Mouse (Mus musculus) liver, embryonic 12.5 days (tissue): ENCODE measurements around the gene Gfral. TPM values are rescaled to one million over a fixed set of nuclear protein-coding genes. Genes with fewer than 3 reads are reported as not detected.

Source experiments
- ATAC-seq: fragments of 200-750 bp; cut with Nextera tagmentation; 2 replicates; pipeline ENCODE4 v1.8.0; 2017; ENCODE audit warnings: moderate number of reproducible peaks, mild to moderate bottlenecking, moderate library complexity
- H3K27ac ChIP-seq: fragments of 300-500 bp; sonication (generic); 2 replicates; pipeline ENCODE4 v1.5.1; 2016; ENCODE audit warnings: mild to moderate bottlenecking
- H3K27me3 ChIP-seq: fragments of 300-500 bp; sonication (generic); replicated peaks from 2 replicates; pipeline ENCODE4 v1.6.1; 2016; ENCODE audit warnings: mild to moderate bottlenecking, moderate library complexity
- H3K36me3 ChIP-seq: fragments of 300-500 bp; sonication (generic); 2 replicates; pipeline ENCODE4 v1.6.1; 2016; ENCODE audit warnings: mild to moderate bottlenecking, moderate library complexity
- H3K4me1 ChIP-seq: fragments of 300-500 bp; sonication (generic); 2 replicates; pipeline ENCODE4 v1.6.1; 2016
- H3K4me2 ChIP-seq: fragments of 300-500 bp; sonication (generic); 2 replicates; pipeline ENCODE4 v1.6.1; 2016; ENCODE audit warnings: mild to moderate bottlenecking, moderate library complexity
- H3K4me3 ChIP-seq: fragments of 300-500 bp; sonication (generic); 2 replicates; pipeline ENCODE4 v1.5.1; 2016; ENCODE audit warnings: mild to moderate bottlenecking, moderate library complexity
- H3K9ac ChIP-seq: fragments of 300-500 bp; sonication (generic); 2 replicates; pipeline ENCODE4 v1.6.1; 2016; ENCODE audit warnings: mild to moderate bottlenecking, moderate library complexity
- H3K9me3 ChIP-seq: fragments of 300-500 bp; sonication (generic); replicated peaks from 2 replicates; pipeline ENCODE4 v1.6.1; 2016; ENCODE audit warnings: mild to moderate bottlenecking, moderate library complexity
- WGBS: fragments of 180-500 bp; shearing (Covaris S2); methylation state at CpG from one replicate; pipeline ENCODE4 v1.1.7; 2016; ENCODE audit not compliant: insufficient replicate concordance; 5-methylcytosine and 5-hydroxymethylcytosine counted together
- polyA plus RNA-seq: library from polyadenylated mRNA; unstranded; fragments of >200 nt; fragmentation: Nextera tagmentation; extraction: Ambion mirVana; gene quantifications from 2 replicates; pipeline ENCODE4 v1.2.1, GENCODE M21; 2016

Gfral gene
- not detected in 2 replicates for polyA plus RNA-seq

- H3K27me3 ChIP-seq, result no peaks in the 10 kb centered on the region
- WGBS, result 71% methylated on average over 2 of the region's 2 CpGs
- no peak for ATAC-seq
- H3K27ac ChIP-seq, result no peak within 1 kb of the TSS
- H3K4me1 ChIP-seq, result no peaks in the 10 kb centered on the region
- no peak within 1 kb of the TSS for H3K4me2 ChIP-seq
- H3K4me3 ChIP-seq, result no peak within 1 kb of the TSS
- no peak within 1 kb of the TSS for H3K9ac ChIP-seq
- H3K36me3 ChIP-seq, result no peaks in the 10 kb centered on the region
- H3K9me3 ChIP-seq, result no peaks in the 10 kb centered on the region
Measured at GRCm38 (mm10) chr9:76213557-76213956, at the start of gene Gfral. Gene Gfral (minus strand): TSS chr9:76213657.

GRCm38 (mm10) chr9:76257731-76258130 lies 44.3 kb upstream of the Gfral start:
- 60% methylated on average over 5 of the region's 5 CpGs for WGBS

GRCm38 (mm10) chr9:76252544-76252943 lies 39.1 kb upstream of the Gfral start:
- Histone ChIP-seq H3K4me1 (no peaks in the 10 kb centered on the region), H3K4me3 (no peak overlapping the region), H3K9ac (no peak overlapping the region), H3K9me3 (no peaks in the 10 kb centered on the region), H3K27me3 (no peaks in the 10 kb centered on the region), H3K36me3 (no peaks in the 10 kb centered on the region), H3K4me2 (no peak overlapping the region), H3K27ac (no peak overlapping the region)
- ATAC-seq, result no peak
- 80% methylated on average over 7 of the region's 7 CpGs for WGBS

More at GRCm38 (mm10) chr9:76257731-76258130, 44.3 kb upstream of the Gfral start:
- H3K4me3 ChIP-seq, result no peak overlapping the region
- no peaks in the 10 kb centered on the region for H3K27me3 ChIP-seq
- no peaks in the 10 kb centered on the region for H3K9me3 ChIP-seq
- H3K4me2 ChIP-seq, result no peak overlapping the region
- H3K27ac ChIP-seq, result no peak overlapping the region
- H3K36me3 ChIP-seq, result no peaks in the 10 kb centered on the region
- no peaks in the 10 kb centered on the region for H3K4me1 ChIP-seq
- no peak overlapping the region for H3K9ac ChIP-seq
- ATAC-seq, result no peak

- H3K27ac ChIP-seq, result no peak overlapping the region
- H3K36me3 ChIP-seq, result no peaks in the 10 kb centered on the region
- WGBS, result 71% methylated on average over 4 of the region's 4 CpGs
- H3K4me1 ChIP-seq, result no peaks in the 10 kb centered on the region
- ATAC-seq, result no peak
- H3K9ac ChIP-seq, result no peak overlapping the region
- H3K27me3 ChIP-seq, result no peaks in the 10 kb centered on the region
- no peak overlapping the region for H3K4me2 ChIP-seq
- H3K9me3 ChIP-seq, result no peaks in the 10 kb centered on the region
- no peak overlapping the region for H3K4me3 ChIP-seq
Measured at GRCm38 (mm10) chr9:76252109-76252508, 38.7 kb upstream of the Gfral start.

- ATAC-seq, result no peak
- Histone ChIP-seq H3K36me3 (no peaks in the 10 kb centered on the region), H3K4me2 (no peak overlapping the region), H3K27me3 (no peaks in the 10 kb centered on the region), H3K27ac (no peak overlapping the region), H3K9ac (no peak overlapping the region), H3K9me3 (no peaks in the 10 kb centered on the region), H3K4me3 (no peak overlapping the region), H3K4me1 (peaks cover 13% of the 10 kb centered on the region)
- 52% methylated on average over 1 of the region's 1 CpGs for WGBS
Measured at GRCm38 (mm10) chr9:76242322-76242721, 28.9 kb upstream of the Gfral start.

GRCm38 (mm10) chr9:76237946-76238345 lies 24.5 kb upstream of the Gfral start:
- Histone ChIP-seq H3K4me2 (peak overlapping the region; percentile 80), H3K9ac (peak overlapping the region; percentile 31; the same call in 1 of the 2 replicates), H3K27me3 (no peaks in the 10 kb centered on the region), H3K4me3 (peak overlapping the region; percentile 17; the same call in 1 of the 2 replicates), H3K9me3 (no peaks in the 10 kb centered on the region), H3K27ac (peak overlapping the region; percentile 83), H3K4me1 (peaks cover 34% of the 10 kb centered on the region), H3K36me3 (no peaks in the 10 kb centered on the region)
- 27% methylated on average over 5 of the region's 5 CpGs for WGBS
- ATAC-seq, result peak; percentile 75

GRCm38 (mm10) chr9:76237243-76237642 lies 23.8 kb upstream of the Gfral start:
- peak; percentile 88 for ATAC-seq
- peak overlapping the region; percentile 80 for H3K4me2 ChIP-seq
- H3K36me3 ChIP-seq, result no peaks in the 10 kb centered on the region
- H3K4me1 ChIP-seq, result peaks cover 34% of the 10 kb centered on the region
- H3K4me3 ChIP-seq, result peak overlapping the region; percentile 56
- no peaks in the 10 kb centered on the region for H3K9me3 ChIP-seq
- peak overlapping the region; percentile 31; the same call in 1 of the 2 replicates for H3K9ac ChIP-seq
- H3K27ac ChIP-seq, result peak overlapping the region; percentile 83
- no peaks in the 10 kb centered on the region for H3K27me3 ChIP-seq
- WGBS, result 14% methylated on average over 12 of the region's 12 CpGs

GRCm38 (mm10) chr9:76236626-76237025 lies 23.2 kb upstream of the Gfral start:
- 2% methylated on average over 7 of the region's 7 CpGs for WGBS
- peak overlapping the region; percentile 56 for H3K4me3 ChIP-seq
- H3K4me2 ChIP-seq, result peak overlapping the region; percentile 80
- peak; percentile 73 for ATAC-seq
- H3K9me3 ChIP-seq, result no peaks in the 10 kb centered on the region
- H3K36me3 ChIP-seq, result no peaks in the 10 kb centered on the region
- no peaks in the 10 kb centered on the region for H3K27me3 ChIP-seq
- H3K9ac ChIP-seq, result peak overlapping the region; percentile 48; the same call in 1 of the 2 replicates
- H3K4me1 ChIP-seq, result peaks cover 34% of the 10 kb centered on the region
- peak overlapping the region; percentile 83; the same call in 1 of the 2 replicates for H3K27ac ChIP-seq

GRCm38 (mm10) chr9:76235945-76236503 lies 22.6 kb upstream of the Gfral start:
- Histone ChIP-seq H3K9ac (peak overlapping the region; percentile 48), H3K4me3 (peak overlapping the region; percentile 56), H3K27me3 (no peaks in the 10 kb centered on the region), H3K27ac (peak overlapping the region; percentile 83), H3K36me3 (no peaks in the 10 kb centered on the region), H3K4me1 (peaks cover 34% of the 10 kb centered on the region), H3K9me3 (no peaks in the 10 kb centered on the region), H3K4me2 (peak overlapping the region; percentile 80)
- WGBS, result 3% methylated on average over 14 of the region's 14 CpGs
- ATAC-seq, result peak; percentile 77

GRCm38 (mm10) chr9:76234899-76235298 lies 21.4 kb upstream of the Gfral start:
- Histone ChIP-seq H3K27ac (no peak overlapping the region), H3K27me3 (no peaks in the 10 kb centered on the region), H3K9ac (no peak overlapping the region), H3K9me3 (no peaks in the 10 kb centered on the region), H3K4me2 (no peak overlapping the region), H3K4me1 (peaks cover 37% of the 10 kb centered on the region), H3K36me3 (no peaks in the 10 kb centered on the region), H3K4me3 (no peak overlapping the region)
- WGBS, result 74% methylated on average over 7 of the region's 7 CpGs
- ATAC-seq, result no peak

GRCm38 (mm10) chr9:76230400-76230799 lies 16.9 kb upstream of the Gfral start:
- no peaks in the 10 kb centered on the region for H3K27me3 ChIP-seq
- no peaks in the 10 kb centered on the region for H3K36me3 ChIP-seq
- H3K9ac ChIP-seq, result no peak overlapping the region
- 0 out of 2 replicates have a peak overlapping the region, but pooled peaks have one; percentile 4 for H3K4me2 ChIP-seq
- no peaks in the 10 kb centered on the region for H3K9me3 ChIP-seq
- WGBS, result 27% methylated on average over 11 of the region's 11 CpGs
- no peak overlapping the region for H3K27ac ChIP-seq
- H3K4me1 ChIP-seq, result peaks cover 11% of the 10 kb centered on the region
- peak; percentile 62; the same call in 1 of the 2 replicates for ATAC-seq
- H3K4me3 ChIP-seq, result no peak overlapping the region

GRCm38 (mm10) chr9:76217178-76217975 lies 3.9 kb upstream of the Gfral start:
- Histone ChIP-seq H3K4me3 (no peak overlapping the region), H3K4me1 (no peaks in the 10 kb centered on the region), H3K4me2 (no peak overlapping the region), H3K9ac (no peak overlapping the region), H3K27me3 (no peaks in the 10 kb centered on the region), H3K27ac (no peak overlapping the region), H3K9me3 (no peaks in the 10 kb centered on the region), H3K36me3 (no peaks in the 10 kb centered on the region)
- ATAC-seq, result no peak
- WGBS, result 63% methylated on average over 4 of the region's 4 CpGs
